Mouse (Mus musculus): ENCODE measurements around the gene Amph. TPM values are rescaled to one million over a fixed set of nuclear protein-coding genes. Genes with fewer than 3 reads are reported as not detected.

Amph gene
- not detected in 4 replicates for total RNA-seq (2023; ENCODE audit: inconsistent age)

GRCm38 (mm10) chr13:18948171-18949028, at the start of gene Amph:
Gene Amph (plus strand): TSS chr13:18948205.

Other genes with a start within 250 kb of the Amph start
- gene Vps41, start 230.9 kb upstream of the Amph start, total RNA-seq (2023; ENCODE audit: inconsistent age), result 64.5 to 76.2 TPM (median 73.0 TPM) in 4 replicates

Measured in B cell, adult (primary cell).